Mouse (Mus musculus) urinary bladder, postnatal 36 days (tissue): Measurements from ENCODE around the gene Pitpna.
"Not testable (repeated sequence)": the region's sequence is repeated elsewhere in the genome, so short reads cannot be mapped to it uniquely, and the experiment has no call there.

ENCODE experiments used
- DNase-seq, 2 experiments: peaks; one replicate each; pipeline ENCODE4 v3.0.0; 2022; ENCODE audit warnings: low spot score in 2 of 2, mixed read lengths in 1 of 2

The Pitpna gene

DNA sequence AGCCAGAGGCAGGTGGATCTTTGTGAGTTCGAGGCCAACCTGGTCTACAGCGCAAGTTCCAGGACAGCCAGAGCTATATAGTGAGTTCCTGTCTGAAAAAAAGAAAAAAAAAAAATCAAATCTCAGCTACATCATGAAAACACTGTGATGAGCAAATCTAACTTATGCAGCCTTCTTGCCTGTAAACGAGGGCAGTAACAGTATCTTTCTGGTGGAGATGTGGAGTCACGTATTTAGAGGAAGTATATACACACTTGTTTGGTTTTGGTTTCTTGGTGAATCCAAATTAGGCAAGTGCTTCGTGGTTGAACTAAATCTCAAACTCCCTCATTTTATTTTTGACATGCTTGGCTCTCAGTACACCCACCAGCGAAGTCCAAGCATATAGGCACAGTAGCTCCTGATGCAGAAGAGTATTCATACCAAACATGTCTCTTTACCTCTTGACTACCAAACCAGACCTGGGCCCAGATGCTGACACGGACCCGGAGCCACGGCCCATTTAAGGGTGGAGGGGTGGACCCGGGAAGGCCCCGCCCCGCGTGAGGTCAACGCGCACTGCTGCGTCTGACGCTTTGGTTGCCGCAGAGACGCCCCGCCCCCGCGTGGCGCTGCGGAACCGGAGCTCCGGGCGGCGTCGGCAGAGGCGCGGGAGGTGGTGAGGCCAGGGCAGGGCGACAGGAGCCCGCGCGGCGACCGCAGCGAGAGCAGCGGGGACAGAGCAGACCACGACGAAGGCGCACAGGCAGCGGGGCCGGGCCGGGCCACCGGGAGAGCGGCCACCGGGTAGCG is at the start of gene Pitpna:
Gene Pitpna (plus strand): TSS at position 605 of the 792 bp plus-strand sequence.
- DNase-seq: peak; percentile 93 to 95

DNA sequence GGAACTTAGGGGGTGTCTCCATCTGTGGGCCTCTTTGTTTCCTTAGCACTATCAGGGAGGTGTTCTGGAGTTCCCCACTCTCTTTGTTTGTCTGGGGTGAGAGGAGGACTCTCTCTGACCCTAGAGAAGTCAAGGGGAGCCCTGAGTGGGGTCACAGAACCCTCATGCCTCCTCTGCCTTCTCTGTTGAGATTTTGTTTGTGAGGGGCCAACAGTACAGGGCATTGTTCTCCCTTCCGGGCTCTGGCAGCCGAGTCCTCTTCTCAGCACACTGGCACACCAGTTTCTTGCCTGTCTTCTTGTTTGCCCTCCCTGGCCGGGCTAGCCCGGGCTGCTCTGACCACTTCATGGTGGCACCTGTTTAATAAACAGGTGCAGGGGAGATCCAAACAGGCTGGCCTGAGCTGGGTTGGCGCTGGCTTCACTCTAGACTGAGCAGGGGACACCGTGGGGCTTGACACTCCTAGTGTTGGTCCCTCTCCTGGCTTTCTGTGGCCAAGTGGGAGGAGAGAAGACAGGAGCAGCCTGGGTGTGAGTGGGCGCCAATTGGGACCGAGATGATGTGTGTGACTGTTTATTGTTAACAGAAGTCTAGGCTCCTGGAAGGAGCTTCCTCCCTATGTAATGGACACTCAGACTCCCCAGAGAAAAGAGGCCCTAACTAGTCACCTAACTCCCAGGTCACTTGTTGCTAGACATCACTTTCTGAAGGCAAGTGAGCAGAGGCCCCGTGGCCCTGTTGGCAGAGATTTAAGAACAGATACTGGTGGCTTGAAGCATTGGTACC is 49.5 kb upstream of the Pitpna start:
- DNase-seq: no peak

DNA sequence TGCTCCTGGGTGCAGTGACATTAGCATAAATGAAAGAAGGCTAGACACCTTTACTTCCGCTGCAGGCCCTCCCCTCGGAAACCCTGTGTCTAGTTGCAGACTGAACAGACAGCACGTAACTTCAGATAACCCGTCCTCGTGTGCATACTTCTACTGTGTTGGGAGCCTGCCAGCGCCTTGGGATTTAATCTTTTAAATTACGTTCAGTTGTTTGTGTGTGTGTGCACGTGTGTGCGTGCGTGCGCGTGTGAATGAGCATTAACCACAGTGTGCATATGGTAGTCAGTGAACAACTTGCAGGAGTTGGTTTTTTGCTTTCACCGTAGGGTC is 49.0 kb upstream of the Pitpna start:
- no peak for DNase-seq

DNA sequence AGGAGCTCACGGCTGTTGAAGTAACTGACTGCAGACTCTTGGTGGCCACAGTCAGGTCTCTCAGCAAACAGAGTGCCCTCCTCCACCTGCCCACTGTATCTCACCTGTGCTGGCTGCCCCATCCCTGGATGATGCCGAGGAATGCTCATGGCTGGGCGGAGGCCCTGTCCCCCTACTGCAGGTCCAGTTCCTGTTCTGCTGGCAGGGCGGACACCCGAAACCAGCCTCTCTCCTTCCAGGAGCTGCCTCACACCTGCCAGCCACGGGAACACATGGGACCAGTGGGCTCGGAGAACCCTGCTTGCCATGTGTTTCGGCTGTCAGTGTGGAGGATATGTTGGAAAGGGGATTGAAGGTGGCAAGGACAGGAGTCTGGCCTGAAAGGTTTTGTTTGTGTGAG is 47.7 kb upstream of the Pitpna start:
- no peak for DNase-seq

DNA sequence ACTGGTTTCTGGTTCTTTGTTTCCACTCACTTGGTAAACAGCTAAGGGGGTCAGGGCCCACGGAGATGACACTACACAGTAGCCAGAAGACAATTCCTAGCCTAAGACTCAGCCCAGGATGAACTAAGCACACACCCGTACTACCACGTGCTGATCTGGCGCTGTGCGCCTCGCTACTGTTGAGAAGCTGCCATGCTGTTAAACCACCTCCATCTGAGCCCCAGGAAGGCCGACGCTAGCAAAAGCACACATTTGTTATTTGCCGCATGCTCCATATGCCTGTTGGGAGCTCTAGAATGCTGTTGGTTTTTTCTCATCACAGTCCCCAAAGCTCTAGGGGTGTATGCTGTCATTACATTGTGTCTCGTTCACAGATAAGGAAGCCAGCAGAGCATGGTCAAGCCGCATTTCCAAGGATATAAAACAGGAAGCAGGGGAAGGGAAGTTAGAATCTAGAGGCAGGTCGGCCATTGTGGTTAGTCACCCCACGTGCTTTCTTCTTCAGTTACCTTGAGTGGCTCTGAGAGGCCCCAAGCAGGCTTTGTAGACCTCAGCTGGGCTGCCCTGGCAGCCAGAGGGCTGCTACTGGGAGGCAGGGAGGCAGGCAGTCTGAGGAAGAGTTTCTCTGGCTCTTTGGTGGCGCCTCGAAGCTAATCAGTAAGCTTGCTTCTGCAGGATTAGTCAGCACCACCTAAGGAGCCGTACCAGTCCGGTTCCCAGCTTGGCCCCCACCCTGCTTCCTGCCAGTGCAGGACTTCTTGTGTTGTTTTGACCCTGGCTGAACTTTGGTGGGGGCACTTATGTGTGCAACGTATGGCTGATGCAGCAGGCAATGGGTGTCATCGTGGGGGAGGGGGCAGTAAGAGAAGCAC is 47.0 kb upstream of the Pitpna start:
- no peak for DNase-seq

DNA sequence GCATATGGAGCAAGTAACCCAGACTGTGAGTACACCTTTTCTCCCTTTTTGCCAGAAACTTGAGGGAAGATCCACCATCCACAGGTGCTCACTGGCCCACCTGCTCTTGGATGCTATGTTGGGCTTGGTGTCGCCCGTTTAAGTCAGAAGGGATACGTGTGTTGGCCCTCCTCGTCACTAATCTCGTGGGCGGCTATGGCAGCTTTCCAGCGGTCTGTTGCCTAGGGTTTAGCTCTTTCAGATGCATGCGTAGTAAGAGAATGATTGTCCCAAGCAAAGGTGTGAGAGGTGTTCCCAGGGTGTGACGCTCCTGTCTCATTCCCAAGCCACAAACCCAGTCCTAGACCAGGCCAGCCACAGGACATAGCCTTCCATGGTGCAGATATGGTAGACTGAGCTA is 43.2 kb upstream of the Pitpna start:
- no peak for DNase-seq

DNA sequence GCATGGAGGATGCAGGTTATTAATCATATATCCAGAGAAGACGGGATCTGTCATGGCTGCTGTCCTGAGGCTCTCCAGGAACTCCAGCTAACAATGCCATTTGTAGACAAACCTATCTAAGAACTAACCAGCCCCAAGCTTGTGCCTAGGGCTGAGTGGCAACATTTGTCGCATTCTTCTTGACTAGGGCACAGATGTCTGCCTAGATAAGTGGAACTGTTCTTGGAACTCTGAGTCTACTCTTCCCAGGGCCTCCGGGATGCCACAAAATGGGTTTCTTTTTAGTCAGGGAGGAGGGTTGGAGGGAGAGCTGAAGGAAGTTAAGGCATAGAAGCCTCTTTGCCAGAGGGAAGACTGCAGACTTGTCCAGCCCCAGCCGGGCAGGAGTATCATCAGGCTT is 41.8 kb upstream of the Pitpna start:
- DNase-seq: no peak

DNA sequence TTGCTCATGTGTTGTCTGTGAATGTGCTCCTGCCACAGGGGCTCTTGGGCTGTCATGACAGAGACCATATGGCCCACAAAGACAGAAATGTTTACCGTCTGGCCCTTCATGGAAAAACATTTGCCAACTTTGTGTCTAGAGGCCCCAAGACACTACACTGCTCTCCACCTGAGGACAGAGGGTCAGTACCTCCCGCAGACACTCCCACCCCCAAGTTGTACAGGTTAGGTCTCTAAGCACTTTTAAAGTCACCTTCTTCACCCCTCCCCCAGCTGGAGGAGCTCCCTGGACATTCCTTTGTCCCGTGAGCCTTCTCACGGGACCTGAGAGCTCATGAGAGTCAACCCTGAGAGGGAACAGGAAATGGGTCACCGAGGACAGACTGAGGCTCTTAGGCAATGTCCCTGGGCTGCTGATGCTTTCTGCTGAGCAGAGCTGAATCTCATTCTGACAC is 38.2 kb upstream of the Pitpna start:
- DNase-seq: no peak

DNA sequence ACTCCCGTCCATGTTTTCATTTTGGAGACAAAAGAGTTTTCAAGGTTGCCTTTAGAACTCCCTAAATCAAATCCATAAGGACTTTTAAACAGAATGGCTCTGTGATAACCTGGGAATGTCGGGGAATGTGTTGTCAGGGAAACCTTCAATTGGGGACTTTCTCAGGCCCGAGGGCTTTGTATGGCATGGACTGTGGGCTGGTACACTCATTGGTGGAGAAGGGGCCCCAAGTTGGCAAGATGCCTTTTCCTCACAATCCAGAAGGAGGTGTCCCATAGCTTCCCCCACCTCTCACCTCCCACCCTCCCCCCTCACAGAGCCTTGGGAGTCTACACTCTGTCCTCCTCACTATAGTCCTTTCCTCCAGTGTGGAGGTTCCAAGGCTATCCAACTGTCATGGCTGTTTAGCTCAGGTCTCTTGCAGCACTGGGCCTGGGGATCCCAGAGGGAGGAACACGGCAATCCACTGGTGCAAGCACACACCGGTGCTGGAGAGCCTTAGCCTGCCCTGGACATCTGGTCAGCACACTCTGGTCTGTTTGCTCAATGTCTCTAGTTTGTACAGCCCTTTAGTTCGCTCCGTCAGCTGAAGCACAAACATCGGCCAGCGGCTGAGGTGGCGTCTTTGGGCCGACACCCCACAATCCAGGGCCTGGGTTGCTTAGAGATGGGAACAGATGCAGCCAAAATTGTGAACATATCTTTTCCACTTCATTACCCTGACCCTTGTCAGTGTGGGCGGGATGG is 37.5 kb upstream of the Pitpna start:
- DNase-seq: peak in 1 of 2 experiments; percentile 50

DNA sequence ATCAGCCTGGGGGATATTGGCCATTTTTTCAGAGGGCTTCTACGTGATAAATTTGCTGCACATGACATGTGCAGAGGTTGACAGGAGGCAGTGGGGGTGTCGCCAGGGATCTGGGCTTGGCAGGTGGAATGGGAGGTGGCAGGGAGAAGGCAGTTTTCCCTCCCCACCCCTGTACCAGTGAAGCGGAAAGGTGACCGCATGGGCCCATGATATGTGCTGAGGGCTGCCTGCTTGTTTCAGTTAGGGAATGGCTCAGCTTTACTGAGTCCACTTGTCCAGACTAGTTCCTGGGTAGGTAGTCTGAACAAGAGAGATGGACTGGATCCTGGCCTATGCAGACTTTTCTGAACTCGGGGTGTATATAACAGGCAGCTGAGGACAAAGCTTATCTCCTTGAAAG is 36.6 kb upstream of the Pitpna start:
- DNase-seq: no peak

DNA sequence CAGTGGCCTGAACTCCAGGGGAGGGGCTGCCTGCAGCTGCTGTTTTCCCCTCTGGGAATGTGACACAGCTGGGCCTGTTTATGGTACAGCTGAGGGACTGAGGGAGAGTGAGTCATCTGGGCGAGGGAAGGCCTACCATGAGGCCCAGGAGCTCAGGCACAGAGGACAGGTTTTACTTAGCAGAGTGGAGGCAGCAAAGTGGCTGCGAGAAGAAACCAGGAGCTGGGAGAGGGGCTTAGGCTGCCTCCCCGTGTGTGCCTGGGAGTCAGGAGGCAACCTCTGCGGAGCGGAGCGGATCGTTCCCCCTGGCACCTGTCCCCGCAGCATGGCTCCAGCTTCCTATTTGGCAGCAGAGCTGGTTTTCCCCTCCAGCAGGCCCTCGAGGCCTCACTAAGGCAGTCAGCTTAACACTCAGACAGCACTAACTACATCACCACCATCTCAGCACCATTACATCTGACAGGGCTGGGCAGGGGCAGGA is 35.9 kb upstream of the Pitpna start:
- DNase-seq: peak in 1 of 2 experiments; percentile 56

DNA sequence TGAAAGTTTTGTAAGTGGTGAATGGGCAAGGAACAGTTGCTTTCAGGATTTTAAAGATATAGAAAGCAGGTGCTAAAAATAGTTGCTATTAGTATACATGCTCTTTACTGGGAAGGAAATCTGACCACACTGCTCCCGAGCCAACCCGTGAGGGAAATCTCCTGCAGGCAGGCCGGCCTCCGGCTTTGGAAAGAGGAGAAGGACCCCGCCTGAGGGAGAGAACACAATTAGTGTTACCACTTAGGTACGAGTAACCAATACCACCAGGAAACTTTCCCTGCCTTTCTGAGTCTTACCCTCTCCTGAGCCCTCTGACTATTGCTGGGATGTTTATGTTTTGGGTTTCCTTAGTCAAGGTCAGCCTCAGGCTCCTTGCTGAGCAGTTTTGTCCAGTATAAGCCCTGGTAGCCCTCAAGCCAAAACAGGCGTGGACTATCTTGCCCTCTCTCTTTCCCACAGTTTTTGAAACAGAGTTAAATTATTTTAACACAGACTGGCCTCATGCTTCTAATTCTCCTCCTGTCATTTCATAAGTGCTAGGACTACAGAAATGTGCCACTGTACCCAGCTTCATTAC is 34.9 kb upstream of the Pitpna start:
- DNase-seq: no peak

DNA sequence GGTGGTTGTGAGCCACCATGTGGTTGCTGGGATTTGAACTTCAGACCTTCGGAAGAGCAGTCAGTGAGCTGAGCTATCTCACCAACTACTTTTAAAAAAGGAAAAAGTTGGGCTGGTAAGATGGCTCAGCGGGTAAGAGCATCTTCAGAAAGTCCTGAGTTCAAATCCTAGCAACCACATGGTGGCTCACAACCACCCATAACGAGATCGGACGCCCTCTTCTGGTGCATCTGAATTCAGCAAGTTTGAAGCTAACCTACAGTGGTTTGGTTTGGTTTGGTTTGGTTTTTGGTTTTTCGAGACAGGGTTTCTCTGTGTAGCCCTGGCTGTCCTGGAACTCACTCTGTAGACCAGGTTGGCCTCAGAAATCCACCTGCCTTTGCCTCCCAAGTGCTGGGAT is 31.9 kb upstream of the Pitpna start:
- DNase-seq: not testable (repeated sequence)

DNA sequence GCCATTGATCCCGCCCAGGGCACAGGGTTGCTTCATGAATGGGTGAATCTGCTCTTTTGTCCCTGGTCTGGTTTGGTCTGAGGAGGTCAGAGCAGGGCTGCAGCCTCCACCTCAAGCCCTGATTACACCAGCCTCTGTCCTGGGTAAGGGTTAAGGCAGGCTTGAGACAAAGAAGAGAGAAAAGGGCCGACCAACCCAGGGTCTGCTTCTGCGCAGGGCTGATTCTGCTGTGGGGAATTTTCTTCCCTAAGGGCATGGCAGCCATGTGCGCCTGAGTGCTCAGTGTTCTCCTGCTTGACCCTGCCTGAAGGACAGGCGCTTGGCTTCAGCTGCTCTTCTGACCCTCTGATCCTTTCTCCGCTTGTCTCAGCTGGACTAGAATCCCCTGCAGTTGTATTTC is 30.8 kb upstream of the Pitpna start:
- DNase-seq: no peak

DNA sequence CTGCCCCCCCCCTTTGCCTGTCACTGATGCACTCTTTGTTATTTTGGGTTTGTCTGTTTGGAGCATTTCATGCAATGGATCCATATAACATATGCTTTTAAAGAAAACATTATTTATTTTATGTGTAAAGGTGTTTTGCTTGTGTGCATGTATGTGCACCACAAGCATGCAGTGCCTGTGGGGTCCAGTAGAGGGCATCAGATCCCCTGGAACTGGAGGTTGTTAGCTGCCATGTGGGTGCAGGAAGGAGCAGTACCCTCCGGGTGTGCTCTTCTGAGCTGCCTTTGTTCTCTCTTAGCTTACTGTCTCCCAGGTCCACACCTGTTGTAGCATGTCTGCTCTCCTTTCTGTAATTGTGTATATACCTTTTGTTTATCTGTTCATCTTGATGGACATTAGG is 29.8 kb upstream of the Pitpna start:
- DNase-seq: no peak

DNA sequence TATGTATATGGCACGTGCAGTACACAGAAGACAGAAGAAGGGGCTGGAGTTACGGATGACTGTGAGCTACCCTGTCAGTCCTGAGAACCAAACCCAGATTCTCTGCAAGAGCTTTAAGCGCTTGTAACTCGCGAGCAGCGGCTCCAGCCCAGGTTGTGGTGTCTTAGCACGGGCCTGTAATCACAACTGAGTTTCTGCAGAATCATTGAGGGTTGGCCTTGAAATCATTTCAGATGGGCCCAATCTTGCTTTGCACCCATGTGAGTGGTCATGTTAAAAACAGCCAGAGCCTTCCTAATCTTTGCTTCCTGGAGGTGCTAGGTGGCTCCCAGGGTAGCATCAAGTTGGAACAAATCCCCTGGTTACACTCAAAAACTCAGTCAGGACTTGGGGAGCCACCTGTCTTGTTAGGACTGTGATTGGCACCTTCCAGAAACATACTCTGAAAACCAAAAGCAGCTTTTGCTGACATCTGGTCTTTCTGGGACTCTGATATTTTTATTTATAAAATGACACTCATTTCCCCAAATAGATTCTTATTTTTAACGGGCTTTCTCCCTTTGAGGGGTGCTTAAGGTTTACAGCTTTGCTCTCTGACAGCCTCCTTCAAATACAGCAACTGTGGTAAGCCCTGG is 27.9 kb upstream of the Pitpna start:
- no peak for DNase-seq

DNA sequence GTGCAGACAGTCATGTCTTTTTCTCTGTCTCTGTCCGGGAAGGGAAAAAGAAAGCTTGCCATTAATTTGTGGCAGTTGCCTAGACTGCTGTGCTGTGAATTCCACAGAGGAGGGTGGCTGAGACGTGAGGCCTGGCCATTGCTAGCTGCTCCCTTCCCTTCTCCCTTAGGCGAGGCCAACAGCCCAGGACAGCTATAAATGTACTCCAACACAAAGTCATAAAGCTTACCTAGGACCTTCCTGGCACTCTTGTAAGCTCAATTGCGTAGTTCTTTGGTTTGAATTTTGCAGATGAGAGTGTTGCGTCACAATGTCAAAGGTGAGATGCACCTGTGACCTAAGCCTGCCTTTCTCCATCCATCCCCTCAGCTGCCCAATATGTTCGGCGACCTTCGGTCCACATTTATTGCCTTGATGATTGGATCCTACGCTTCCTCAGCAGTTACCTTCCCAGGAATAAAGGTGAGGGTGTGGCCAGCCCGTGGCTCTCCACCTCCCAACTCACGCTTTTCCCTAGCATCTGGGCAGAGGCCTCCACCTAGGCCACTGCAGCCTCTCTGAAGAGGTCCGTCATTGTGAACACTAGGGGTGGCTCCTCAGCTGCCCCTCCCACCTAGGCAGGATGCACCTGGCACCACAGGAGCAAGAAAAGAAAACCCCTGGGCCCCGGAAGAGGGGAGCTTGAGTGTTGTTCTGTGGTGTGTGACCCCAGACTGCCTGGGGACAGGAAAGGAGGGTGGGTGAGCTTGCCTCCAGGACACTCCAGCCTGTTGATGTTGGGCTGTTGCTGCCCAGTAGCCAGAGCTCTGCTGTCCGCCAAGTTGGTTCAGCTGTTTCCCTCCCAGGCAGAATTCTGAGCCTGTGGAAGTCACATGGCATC is 27.1 kb upstream of the Pitpna start:
- DNase-seq: no peak

DNA sequence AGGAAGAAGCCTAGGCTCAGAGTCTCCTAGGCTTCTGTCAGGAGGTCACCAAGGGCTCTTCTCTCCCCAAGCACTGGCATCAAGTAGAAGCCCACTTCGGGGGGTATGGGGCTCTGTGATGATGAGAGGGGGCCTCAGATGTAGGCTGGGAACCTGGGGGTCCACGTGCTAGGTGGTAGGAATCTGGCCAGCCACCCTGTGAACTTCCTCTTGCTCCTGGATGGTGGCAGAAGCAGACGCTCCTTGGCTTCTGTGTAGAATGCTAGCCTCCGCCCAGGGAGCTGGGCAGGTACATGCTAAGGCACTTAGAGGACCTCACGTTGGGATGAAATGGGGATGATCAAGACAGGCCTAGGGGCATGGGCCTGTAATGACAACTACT is 26.5 kb upstream of the Pitpna start:
- DNase-seq: no peak

DNA sequence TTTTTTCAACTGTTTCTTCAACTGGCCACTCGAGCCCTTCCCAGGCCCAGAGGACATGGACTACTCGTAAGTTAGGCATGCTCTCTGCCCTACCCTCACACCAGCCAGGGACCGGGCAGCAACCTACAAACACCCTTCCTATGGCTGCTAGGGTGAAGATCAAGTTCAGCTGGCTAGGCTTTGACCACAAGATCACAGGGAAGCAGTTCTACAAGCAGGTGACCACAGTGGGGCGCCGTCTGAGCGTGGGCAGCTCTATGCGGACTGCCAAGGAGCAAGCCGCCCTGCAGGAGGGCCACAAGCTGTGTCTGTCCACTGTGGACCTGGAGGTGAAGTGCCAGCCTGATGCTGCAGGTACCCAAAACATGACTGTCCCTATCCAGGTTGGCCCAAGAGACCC is 25.1 kb upstream of the Pitpna start:
- peak in 1 of 2 experiments; percentile 36 for DNase-seq
